Mouse (Mus musculus): ENCODE measurements around the gene Slitrk5.

- TF ChIP-seq POLR2A (IDR thresholded peaks at IDR 0.05; ENCODE audit: borderline replicate concordance, extremely low read depth, low read depth, low read length): no peak
- TF ChIP-seq CTCF (IDR thresholded peaks at IDR 0.05; ENCODE audit: insufficient read depth, low read length): no peak
These were observed 2.6 kb downstream of the Slitrk5 start for GRCm38 (mm10) chr14:111677361-111678070.

All from lung, adult 2 months (tissue).